Mouse (Mus musculus) right cerebral cortex, adult 2 months (tissue): ENCODE data around the gene B3gnt3.
"Not testable (repeated sequence)": the region's sequence is repeated elsewhere in the genome, so short reads cannot be mapped to it uniquely, and the experiment has no call there.

Experiments
- DNase-seq, 2 experiments: peaks; one replicate each; pipeline ENCODE4 v3.0.0; 2021 to 2022; ENCODE audit warnings: low spot score in 2 of 2

B3gnt3 gene

GRCm38 (mm10) chr8:71711574-71711973 is 10.0 kb upstream of the B3gnt3 start:
- DNase-seq = no peak

GRCm38 (mm10) chr8:71709800-71710446 is 8.3 kb upstream of the B3gnt3 start:
- DNase-seq = peak; percentile 92 to 93

- peak; percentile 59 to 66 for DNase-seq
Observed at GRCm38 (mm10) chr8:71709134-71709799, 7.7 kb upstream of the B3gnt3 start.

GRCm38 (mm10) chr8:71707874-71708273 is 6.3 kb upstream of the B3gnt3 start:
- peak; percentile 68 to 73 for DNase-seq

GRCm38 (mm10) chr8:71703400-71703799 is 1.8 kb upstream of the B3gnt3 start:
- not testable (repeated sequence) for DNase-seq

- DNase-seq = no peak
Observed at GRCm38 (mm10) chr8:71702923-71703322, 1.3 kb upstream of the B3gnt3 start.

- DNase-seq = no peak
Observed at GRCm38 (mm10) chr8:71702087-71702432, 471 bp upstream of the B3gnt3 start.

GRCm38 (mm10) chr8:71700493-71701269 is 908 bp downstream of the B3gnt3 start:
- no peak for DNase-seq

- not testable (repeated sequence) for DNase-seq
Observed at GRCm38 (mm10) chr8:71695456-71695855, 6.1 kb downstream of the B3gnt3 start.

GRCm38 (mm10) chr8:71693166-71694041 is 8.2 kb downstream of the B3gnt3 start:
- no peak for DNase-seq

- DNase-seq = no peak
Observed at GRCm38 (mm10) chr8:71692509-71692908, 9.1 kb downstream of the B3gnt3 start.

GRCm38 (mm10) chr8:71689028-71689427 is 12.6 kb downstream of the B3gnt3 start, which contains the start of gene Insl3:
Gene Insl3, plus strand, starts transcription at chr8:71689214.
- no peak for DNase-seq

- DNase-seq = no peak
Observed at GRCm38 (mm10) chr8:71687616-71688015, 14.0 kb downstream of the B3gnt3 start.

GRCm38 (mm10) chr8:71686143-71686734 is 15.3 kb downstream of the B3gnt3 start:
- DNase-seq = no peak

- DNase-seq = no peak
Observed at GRCm38 (mm10) chr8:71685573-71685972, 16.0 kb downstream of the B3gnt3 start.

GRCm38 (mm10) chr8:71684701-71685100 is 16.9 kb downstream of the B3gnt3 start:
- no peak for DNase-seq

GRCm38 (mm10) chr8:71682832-71683231 is 18.8 kb downstream of the B3gnt3 start:
- no peak for DNase-seq

GRCm38 (mm10) chr8:71681369-71681915 is 20.1 kb downstream of the B3gnt3 start:
- DNase-seq = no peak

GRCm38 (mm10) chr8:71680471-71680870 is 21.1 kb downstream of the B3gnt3 start:
- no peak for DNase-seq

GRCm38 (mm10) chr8:71679550-71680168 is 21.9 kb downstream of the B3gnt3 start:
- no peak for DNase-seq

GRCm38 (mm10) chr8:71679116-71679515 is 22.5 kb downstream of the B3gnt3 start:
- no peak for DNase-seq
